Mouse (Mus musculus) ovary, postnatal 36 days (tissue): ENCODE measurements around the gene Olfr1151.

ENCODE experiments used
- DNase-seq: peaks from one replicate; pipeline ENCODE4 v3.0.0; 2022; ENCODE audit warnings: low spot score, mixed read lengths

Gene Olfr1151

DNA sequence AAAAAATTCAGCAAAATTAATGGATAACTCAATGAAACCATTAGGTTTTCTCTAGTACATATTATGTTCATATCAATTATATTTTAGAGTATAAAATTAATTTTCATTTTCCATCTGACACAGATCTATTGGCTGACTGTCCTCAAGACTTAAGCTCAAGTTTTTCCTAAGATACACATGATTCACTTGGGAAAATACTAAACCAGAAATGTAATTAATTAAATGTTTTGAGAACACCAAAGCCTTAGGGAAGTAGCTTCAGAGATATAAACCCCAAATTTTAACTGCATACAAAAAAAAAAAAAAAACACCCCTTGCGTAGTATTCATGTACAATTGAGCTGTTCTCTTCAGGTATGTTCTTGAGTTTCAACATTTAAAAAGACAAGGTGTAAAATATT, at the start of gene Olfr1151:
Olfr1151 (plus strand) TSS at position 301 of the 400 bp plus-strand sequence.
- no peak for DNase-seq

DNA sequence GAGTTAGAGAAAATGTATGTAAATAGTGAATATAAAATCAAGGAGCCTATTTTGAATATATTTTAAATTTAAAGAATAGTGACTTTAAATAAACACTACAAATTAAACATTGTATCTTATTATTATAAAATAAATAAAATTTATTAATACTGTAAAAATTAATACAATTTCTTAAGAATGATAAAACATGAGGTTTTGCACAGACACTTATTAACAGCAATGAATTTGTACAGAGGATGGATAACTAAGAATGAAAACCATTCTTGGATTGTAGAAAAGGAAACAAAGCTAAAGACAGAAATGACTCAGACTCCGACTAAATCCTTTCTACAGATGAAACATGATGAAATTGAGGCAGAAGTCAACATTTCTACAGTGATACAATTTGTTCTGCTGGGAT, 46.1 kb upstream of the Olfr1151 start, which contains the start of gene Olfr1145:
Olfr1145 (plus strand) TSS at position 301 of the 400 bp plus-strand sequence.
- no peak for DNase-seq

DNA sequence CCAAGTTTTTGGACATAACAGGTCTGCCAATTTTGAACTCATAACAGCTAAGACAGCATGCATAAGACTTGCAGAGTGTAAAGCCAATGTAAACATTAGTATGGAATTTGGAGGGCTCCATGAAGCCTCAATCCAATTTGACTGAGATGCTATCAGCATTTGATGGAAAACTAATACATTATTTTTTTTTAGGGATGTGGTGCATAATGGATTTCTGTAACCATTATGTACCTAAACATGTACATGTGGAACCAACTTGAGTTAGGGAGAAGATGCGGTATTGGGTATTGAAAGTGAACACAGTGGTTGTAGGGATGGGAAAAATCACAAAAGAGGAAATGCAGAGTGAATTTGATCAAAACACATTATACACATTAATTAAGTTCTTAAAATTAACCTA, 25.4 kb upstream of the Olfr1151 start, which contains the start of gene Olfr1148:
Olfr1148 (plus strand) TSS at position 301 of the 400 bp plus-strand sequence.
- DNase-seq: no peak

DNA sequence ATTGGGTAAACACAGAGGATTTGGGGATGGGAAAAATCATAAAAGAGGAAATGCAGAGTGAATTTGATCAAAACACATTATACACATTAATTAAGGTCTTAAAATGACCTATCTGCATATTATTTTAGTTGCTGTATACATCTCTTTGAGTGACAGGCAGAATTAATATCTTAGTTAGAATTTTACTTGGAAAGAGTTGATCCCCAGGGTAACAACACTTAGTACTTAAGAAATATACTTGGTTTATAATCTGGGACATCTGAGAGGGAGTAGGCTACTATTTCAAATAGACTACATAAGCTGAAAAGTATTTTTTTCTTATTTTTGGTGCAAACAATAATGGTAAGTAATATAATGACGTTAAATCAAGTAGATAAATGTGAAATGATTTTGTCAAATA, 12.0 kb upstream of the Olfr1151 start, which contains the start of gene Olfr1150-ps1:
Olfr1150-ps1 (plus strand) TSS at position 301 of the 400 bp plus-strand sequence.
- no peak for DNase-seq

DNA sequence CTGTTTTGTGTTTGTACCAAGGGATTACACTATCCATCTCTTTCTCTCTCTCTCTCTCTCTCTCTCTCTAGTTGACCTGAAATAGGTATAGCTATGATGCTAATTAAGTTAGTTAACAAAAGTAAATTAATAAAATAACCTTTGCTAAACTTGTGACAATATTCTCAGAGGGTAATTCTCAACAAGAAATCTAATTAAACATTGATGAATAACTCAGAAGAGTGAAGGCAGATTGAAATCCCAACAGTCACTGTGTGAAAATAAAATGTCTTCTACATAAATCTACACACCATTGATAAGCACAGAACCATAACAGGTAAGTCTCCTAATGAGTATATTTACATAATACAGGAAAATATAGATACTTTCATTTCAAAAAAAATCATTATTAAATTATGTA, 10.5 kb downstream of the Olfr1151 start, which contains the start of gene Olfr1152:
Olfr1152 (plus strand) TSS at position 301 of the 400 bp plus-strand sequence.
- no peak for DNase-seq

DNA sequence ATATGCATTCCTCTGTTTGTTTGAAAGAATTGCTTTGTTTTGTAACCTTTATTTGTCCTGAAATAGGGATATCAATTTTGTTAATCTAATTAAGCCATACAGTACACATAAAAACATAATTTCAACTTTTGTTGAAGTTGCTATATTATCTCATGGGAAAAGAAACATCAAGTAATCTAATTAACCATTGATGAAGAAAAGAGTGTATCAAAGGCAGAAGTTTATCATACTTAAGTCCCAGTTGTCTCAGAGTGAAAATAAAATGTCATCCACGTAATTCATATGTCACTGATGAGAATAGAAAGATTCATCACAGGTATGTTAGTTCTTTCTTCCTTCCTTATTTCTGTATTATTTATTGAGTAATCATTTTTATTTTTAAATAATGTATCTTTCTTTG, 39.0 kb downstream of the Olfr1151 start, which contains the start of gene Olfr1153:
Olfr1153 (plus strand) TSS at position 301 of the 400 bp plus-strand sequence.
- DNase-seq: no peak

DNA sequence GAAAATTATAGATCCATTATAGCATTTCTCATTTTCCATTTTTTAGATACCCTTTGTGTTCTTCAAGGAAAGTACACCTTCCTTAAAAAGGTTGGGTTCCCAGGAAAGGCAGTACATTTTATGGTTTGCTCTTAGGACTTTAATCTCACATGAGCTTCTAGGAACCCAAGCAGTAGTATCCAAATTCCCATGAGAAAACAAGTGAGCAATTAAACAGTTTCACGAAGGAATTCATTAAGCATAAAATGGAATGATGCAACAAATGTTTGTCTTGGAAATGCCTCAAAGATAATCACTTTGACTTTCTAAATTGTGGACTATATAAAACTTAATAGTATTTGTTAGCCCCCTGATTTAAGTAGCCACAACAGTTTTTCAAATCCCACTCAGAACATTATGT, 49.4 kb downstream of the Olfr1151 start, which contains the start of gene Olfr1154:
Olfr1154 (minus strand) TSS at position 101 of the 400 bp plus-strand sequence.
- no peak for DNase-seq
